Mouse (Mus musculus): ENCODE measurements at regions not wholly inside any gene's neighbourhood (a gene's known extent, or its start where the extent isn't known, plus 50 kb on each side); places are given as distances from the start of the nearest gene placed in this dataset.

DNA sequence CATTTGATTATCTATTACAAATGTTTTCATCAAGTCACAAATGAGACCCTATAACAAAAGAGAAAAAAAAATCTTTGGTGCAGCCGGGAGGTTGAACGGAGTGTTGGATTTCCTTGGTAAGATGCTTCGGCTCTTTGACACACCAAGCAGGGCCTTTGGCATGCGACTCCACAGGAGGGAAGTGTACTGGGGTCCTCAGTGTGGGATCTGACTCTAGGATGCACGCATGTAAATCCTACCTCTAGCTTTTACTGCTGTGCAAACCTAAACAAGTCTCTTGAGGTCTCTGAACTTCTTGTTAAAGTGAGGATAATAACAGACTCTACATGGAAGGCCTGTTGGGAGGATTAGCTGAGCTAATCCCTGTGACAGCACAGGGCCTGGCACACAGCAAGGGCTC lies 257.6 kb upstream of the Irx3 start:
- Histone ChIP-seq H3K27me3 (replicated peaks; ENCODE audit: insufficient read depth, low read length) (no peaks in the 10 kb centered on the region), H3K4me2 (replicated peaks; ENCODE audit: low read depth, low read length) (no peak overlapping the region), H3K27ac (ENCODE audit: low read length) (no peak overlapping the region), H3K4me1 (ENCODE audit: insufficient read depth, low read depth, low read length) (no peaks in the 10 kb centered on the region), H3K9me3 (ENCODE audit: low read length) (no peaks in the 10 kb centered on the region), H3K9ac (replicated peaks; ENCODE audit: low read depth) (no peak overlapping the region), H3K36me3 (ENCODE audit: insufficient read depth, low read length) (no peaks in the 10 kb centered on the region), H3K4me3 (ENCODE audit: low read depth, low read length) (no peak overlapping the region)
- TF ChIP-seq EP300 (IDR thresholded peaks at IDR 0.05) (no peak), CTCF (IDR thresholded peaks at IDR 0.05) (no peak)
- DNase-seq (ENCODE audit: low spot score) (no peak), ATAC-seq (no peak)
- WGBS, result 92% methylated on average over 5 of the region's 5 CpGs

DNA sequence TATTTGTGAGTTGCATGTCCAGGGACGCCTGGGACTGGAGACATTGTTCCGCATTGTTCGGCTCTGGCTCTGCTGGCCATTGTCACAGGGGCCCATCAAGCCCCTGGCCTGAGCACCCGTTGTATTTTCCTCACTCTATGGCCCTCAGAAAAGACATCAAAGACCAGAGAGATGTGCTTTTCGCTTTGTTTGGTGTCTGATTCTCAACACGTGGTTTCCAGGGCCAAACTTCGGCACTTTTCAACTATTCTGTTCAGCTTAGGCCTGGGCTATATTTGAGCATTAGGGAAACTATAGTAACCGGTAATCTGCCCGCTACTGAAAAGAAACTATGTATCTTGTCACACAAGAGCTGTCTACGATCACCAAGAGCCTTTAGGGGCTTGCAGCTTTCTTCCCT lies 257.1 kb upstream of the Irx3 start:
- no peak for TF ChIP-seq EP300 (IDR thresholded peaks at IDR 0.05)

DNA sequence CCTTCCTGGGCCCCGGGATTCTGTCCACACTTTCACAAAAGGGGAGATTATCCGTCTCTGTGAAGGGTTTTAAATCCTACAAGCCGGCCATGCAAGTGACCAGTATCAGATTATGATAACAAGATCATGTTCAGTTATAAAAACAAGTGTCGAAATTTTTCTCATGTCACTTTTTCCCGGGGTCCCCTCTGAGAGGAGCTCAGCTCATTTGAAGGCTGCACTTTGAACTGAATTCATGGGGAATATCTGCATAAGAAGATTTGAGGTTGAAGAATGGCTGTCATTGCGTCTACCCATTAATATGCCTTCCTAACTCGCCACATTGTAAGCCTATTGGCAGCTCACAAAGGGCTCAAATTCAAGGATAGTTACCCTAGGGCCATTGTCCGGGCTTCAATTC lies 256.0 kb upstream of the Irx3 start:
- TF ChIP-seq EP300 (IDR thresholded peaks at IDR 0.05), result no peak
- TF ChIP-seq CTCF (IDR thresholded peaks at IDR 0.05), result no peak
- no peaks in the 10 kb centered on the region for H3K4me1 ChIP-seq (ENCODE audit: insufficient read depth, low read depth, low read length)
- H3K27me3 ChIP-seq (replicated peaks; ENCODE audit: insufficient read depth, low read length), result no peaks in the 10 kb centered on the region
- ATAC-seq (no peak), DNase-seq (ENCODE audit: low spot score) (no peak)
- H3K27ac ChIP-seq (ENCODE audit: low read length), result no peak overlapping the region
- no peak overlapping the region for H3K4me2 ChIP-seq (replicated peaks; ENCODE audit: low read depth, low read length)
- H3K9ac ChIP-seq (replicated peaks; ENCODE audit: low read depth), result no peak overlapping the region
- no peak overlapping the region for H3K4me3 ChIP-seq (ENCODE audit: low read depth, low read length)
- no peaks in the 10 kb centered on the region for H3K9me3 ChIP-seq (ENCODE audit: low read length)
- H3K36me3 ChIP-seq (ENCODE audit: insufficient read depth, low read length), result no peaks in the 10 kb centered on the region
- WGBS, result 47% methylated on average over 8 of the region's 8 CpGs

More for the DNA sequence above, 257.1 kb upstream of the Irx3 start:
- Histone ChIP-seq H3K27me3 (replicated peaks; ENCODE audit: insufficient read depth, low read length) (no peaks in the 10 kb centered on the region), H3K27ac (ENCODE audit: low read length) (no peak overlapping the region), H3K9ac (replicated peaks; ENCODE audit: low read depth) (no peak overlapping the region), H3K4me2 (replicated peaks; ENCODE audit: low read depth, low read length) (no peak overlapping the region), H3K4me1 (ENCODE audit: insufficient read depth, low read depth, low read length) (no peaks in the 10 kb centered on the region), H3K36me3 (ENCODE audit: insufficient read depth, low read length) (no peaks in the 10 kb centered on the region), H3K9me3 (ENCODE audit: low read length) (no peaks in the 10 kb centered on the region), H3K4me3 (ENCODE audit: low read depth, low read length) (no peak overlapping the region)
- no peak for DNase-seq (ENCODE audit: low spot score)
- WGBS, result 77% methylated on average over 10 of the region's 10 CpGs
- ATAC-seq, result no peak

DNA sequence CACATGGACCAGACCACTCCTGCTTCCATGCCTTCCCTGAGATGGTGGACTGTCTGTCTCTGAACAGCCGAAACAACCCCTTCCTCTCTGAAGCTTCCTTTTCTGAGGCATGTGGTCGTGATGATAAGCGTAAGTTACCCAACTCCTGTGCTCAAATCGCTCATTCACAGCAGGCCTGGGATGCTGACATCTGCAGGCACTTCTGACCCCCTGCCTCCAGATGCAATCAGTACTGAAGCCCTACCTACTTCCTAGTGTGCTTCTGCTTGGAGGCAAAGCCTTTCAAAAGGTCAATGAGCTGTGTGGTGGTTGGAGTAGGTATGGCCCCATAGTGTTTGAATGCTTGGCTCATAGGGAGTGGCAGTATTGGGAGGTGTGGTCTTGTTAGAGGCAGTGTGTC lies 253.7 kb upstream of the Irx3 start:
- no peaks in the 10 kb centered on the region for H3K27me3 ChIP-seq (replicated peaks; ENCODE audit: insufficient read depth, low read length)
- H3K4me3 ChIP-seq (ENCODE audit: low read depth, low read length), result no peak overlapping the region
- H3K36me3 ChIP-seq (ENCODE audit: insufficient read depth, low read length), result no peaks in the 10 kb centered on the region
- no peak for DNase-seq (ENCODE audit: low spot score)
- ATAC-seq, result no peak
- H3K9me3 ChIP-seq (ENCODE audit: low read length), result no peaks in the 10 kb centered on the region
- 80% methylated on average over 4 of the region's 4 CpGs for WGBS
- TF ChIP-seq CTCF (IDR thresholded peaks at IDR 0.05) (no peak), EP300 (IDR thresholded peaks at IDR 0.05) (no peak)
- no peaks in the 10 kb centered on the region for H3K4me1 ChIP-seq (ENCODE audit: insufficient read depth, low read depth, low read length)
- no peak overlapping the region for H3K9ac ChIP-seq (replicated peaks; ENCODE audit: low read depth)
- H3K27ac ChIP-seq (ENCODE audit: low read length), result no peak overlapping the region
- no peak overlapping the region for H3K4me2 ChIP-seq (replicated peaks; ENCODE audit: low read depth, low read length)

DNA sequence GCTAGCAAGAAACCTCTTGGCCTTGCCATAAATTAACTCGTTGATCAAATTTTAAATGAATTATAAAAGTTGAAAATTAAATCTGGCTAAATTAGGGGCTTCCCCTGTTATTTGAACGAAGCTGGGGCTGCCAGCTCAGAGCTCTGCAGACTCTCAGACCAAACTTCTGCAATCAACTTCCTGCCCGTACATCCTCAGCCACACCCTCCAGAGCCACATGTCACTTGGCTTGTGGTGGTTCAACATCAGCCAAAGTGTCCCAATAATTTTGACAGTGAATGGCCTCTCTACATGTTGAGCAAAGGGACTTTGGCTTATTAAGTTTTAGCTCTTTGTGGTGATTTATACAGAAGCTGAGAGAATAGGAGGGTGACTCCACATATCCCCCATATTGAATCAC lies 242.8 kb upstream of the Irx3 start:
- no peak overlapping the region for H3K4me2 ChIP-seq (replicated peaks; ENCODE audit: low read depth, low read length)
- no peak overlapping the region for H3K27ac ChIP-seq (ENCODE audit: low read length)
- no peak overlapping the region for H3K9ac ChIP-seq (replicated peaks; ENCODE audit: low read depth)
- H3K27me3 ChIP-seq (replicated peaks; ENCODE audit: insufficient read depth, low read length), result no peaks in the 10 kb centered on the region
- 59% methylated on average over 3 of the region's 3 CpGs for WGBS
- no peak overlapping the region for H3K4me3 ChIP-seq (ENCODE audit: low read depth, low read length)
- H3K4me1 ChIP-seq (ENCODE audit: insufficient read depth, low read depth, low read length), result no peaks in the 10 kb centered on the region
- H3K9me3 ChIP-seq (ENCODE audit: low read length), result no peaks in the 10 kb centered on the region
- no peak for DNase-seq (ENCODE audit: low spot score)
- no peaks in the 10 kb centered on the region for H3K36me3 ChIP-seq (ENCODE audit: insufficient read depth, low read length)
- TF ChIP-seq CTCF (IDR thresholded peaks at IDR 0.05), result no peak
- no peak for TF ChIP-seq EP300 (IDR thresholded peaks at IDR 0.05)
- ATAC-seq, result no peak

DNA sequence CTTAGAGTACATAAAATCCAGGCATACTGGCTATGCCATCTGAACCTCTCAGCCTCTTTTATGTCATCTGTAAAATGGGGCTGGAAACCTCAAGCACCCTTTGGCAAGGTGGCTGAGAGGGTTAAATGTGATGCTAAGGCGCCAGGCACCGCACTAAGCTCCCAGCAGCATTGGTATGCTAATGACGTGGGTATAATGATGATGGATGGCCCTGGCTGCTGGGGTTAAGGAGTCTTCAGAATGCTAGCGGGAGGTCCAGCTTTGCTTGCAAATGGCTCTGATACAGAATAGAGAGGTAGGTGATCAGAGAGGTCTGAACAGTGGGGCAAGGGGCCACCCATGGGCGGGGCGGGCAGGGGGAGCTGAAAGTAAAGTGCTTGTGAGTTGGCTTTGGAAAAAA lies 241.1 kb upstream of the Irx3 start:
- TF ChIP-seq EP300 (IDR thresholded peaks at IDR 0.05) (no peak), CTCF (IDR thresholded peaks at IDR 0.05) (no peak)
- Histone ChIP-seq H3K4me3 (ENCODE audit: low read depth, low read length) (no peak overlapping the region), H3K36me3 (ENCODE audit: insufficient read depth, low read length) (no peaks in the 10 kb centered on the region), H3K4me1 (ENCODE audit: insufficient read depth, low read depth, low read length) (no peaks in the 10 kb centered on the region), H3K9ac (replicated peaks; ENCODE audit: low read depth) (no peak overlapping the region), H3K27me3 (replicated peaks; ENCODE audit: insufficient read depth, low read length) (no peaks in the 10 kb centered on the region), H3K27ac (ENCODE audit: low read length) (no peak overlapping the region), H3K4me2 (replicated peaks; ENCODE audit: low read depth, low read length) (no peak overlapping the region), H3K9me3 (ENCODE audit: low read length) (no peaks in the 10 kb centered on the region)
- DNase-seq (ENCODE audit: low spot score) (no peak), ATAC-seq (no peak)
- 24% methylated on average over 6 of the region's 6 CpGs for WGBS

DNA sequence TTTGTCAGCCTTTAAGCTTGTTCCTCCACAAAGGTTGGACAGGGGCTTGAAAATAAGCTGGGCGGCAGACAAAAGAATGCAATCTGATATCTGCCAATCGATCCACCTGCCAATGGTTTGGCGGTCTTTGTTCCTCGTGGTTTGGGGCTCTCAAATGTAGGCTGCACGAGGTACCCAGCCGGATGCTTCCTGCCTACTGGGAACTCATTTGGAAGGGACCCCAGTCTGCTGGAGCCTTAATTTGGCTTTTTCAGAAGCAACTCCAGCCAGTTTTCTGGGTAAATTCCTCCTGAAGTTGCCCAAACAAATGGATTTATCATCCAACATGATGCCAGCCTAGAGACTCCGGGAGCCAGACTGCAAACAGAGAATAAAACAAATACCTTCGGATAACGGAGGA lies 228.1 kb upstream of the Irx3 start:
- WGBS, result 21% methylated on average over 9 of the region's 9 CpGs

More for the DNA sequence above, 228.1 kb upstream of the Irx3 start:
- H3K27ac ChIP-seq (ENCODE audit: low read length), result no peak overlapping the region
- no peaks in the 10 kb centered on the region for H3K36me3 ChIP-seq (ENCODE audit: insufficient read depth, low read length)
- H3K9me3 ChIP-seq (ENCODE audit: low read length), result no peaks in the 10 kb centered on the region
- H3K4me1 ChIP-seq (ENCODE audit: insufficient read depth, low read depth, low read length), result no peaks in the 10 kb centered on the region
- ATAC-seq, result no peak
- TF ChIP-seq EP300 (IDR thresholded peaks at IDR 0.05), result no peak
- no peak for TF ChIP-seq CTCF (IDR thresholded peaks at IDR 0.05)
- DNase-seq (ENCODE audit: low spot score), result no peak
- peaks cover 5% of the 10 kb centered on the region; the same call in 1 of the 2 replicates for H3K27me3 ChIP-seq (replicated peaks; ENCODE audit: insufficient read depth, low read length)
- no peak overlapping the region for H3K9ac ChIP-seq (replicated peaks; ENCODE audit: low read depth)
- no peak overlapping the region for H3K4me3 ChIP-seq (ENCODE audit: low read depth, low read length)
- H3K4me2 ChIP-seq (replicated peaks; ENCODE audit: low read depth, low read length), result no peak overlapping the region

Measured in lung, postnatal 0 days (tissue).